Mouse (Mus musculus): Measurements from ENCODE around the gene Vkorc1.
"Not testable (repeated sequence)": the region's sequence is repeated elsewhere in the genome, so short reads cannot be mapped to it uniquely, and the experiment has no call there.

Vkorc1 gene

GRCm38 (mm10) chr7:127895442-127895841, at the start of gene Vkorc1, which contains the start of gene Gm21974:
Gene Vkorc1 (minus strand): TSS chr7:127895617.
Gene Gm21974 (minus strand): TSS chr7:127895454.
- DNase-seq: peak; percentile 95 to 97

- no peak for DNase-seq
Measured at GRCm38 (mm10) chr7:127944614-127945013, 49.2 kb upstream of the Vkorc1 start.

- not testable (repeated sequence) for DNase-seq
Measured at GRCm38 (mm10) chr7:127942097-127942496, 46.7 kb upstream of the Vkorc1 start.

- DNase-seq: peak in 1 of 2 experiments; percentile 27
Measured at GRCm38 (mm10) chr7:127936216-127936884, 40.9 kb upstream of the Vkorc1 start.

- DNase-seq: no peak
Measured at GRCm38 (mm10) chr7:127935748-127936159, 40.3 kb upstream of the Vkorc1 start.

GRCm38 (mm10) chr7:127935028-127935722, 39.8 kb upstream of the Vkorc1 start:
- DNase-seq: peak; percentile 94

GRCm38 (mm10) chr7:127934075-127934474, 38.7 kb upstream of the Vkorc1 start:
- DNase-seq: no peak

- no peak for DNase-seq
Measured at GRCm38 (mm10) chr7:127932273-127933031, 37.0 kb upstream of the Vkorc1 start.

GRCm38 (mm10) chr7:127931351-127932135, 36.1 kb upstream of the Vkorc1 start:
- no peak for DNase-seq

- DNase-seq: no peak
Measured at GRCm38 (mm10) chr7:127930636-127931035, 35.2 kb upstream of the Vkorc1 start.

- no peak for DNase-seq
Measured at GRCm38 (mm10) chr7:127929923-127930322, 34.5 kb upstream of the Vkorc1 start, which contains the start of gene Prss8. Gene Prss8 (minus strand): TSS chr7:127930104.

- DNase-seq: peak in 1 of 2 experiments; percentile 33
Measured at GRCm38 (mm10) chr7:127928596-127928995, 33.2 kb upstream of the Vkorc1 start.

GRCm38 (mm10) chr7:127927726-127928125, 32.3 kb upstream of the Vkorc1 start:
- no peak for DNase-seq

- DNase-seq: no peak
Measured at GRCm38 (mm10) chr7:127926846-127927245, 31.4 kb upstream of the Vkorc1 start.

GRCm38 (mm10) chr7:127926066-127926465, 30.6 kb upstream of the Vkorc1 start:
- no peak for DNase-seq

- DNase-seq: no peak
Measured at GRCm38 (mm10) chr7:127925252-127925651, 29.8 kb upstream of the Vkorc1 start.

GRCm38 (mm10) chr7:127923714-127924113, 28.3 kb upstream of the Vkorc1 start:
- DNase-seq: no peak

- no peak for DNase-seq
Measured at GRCm38 (mm10) chr7:127922451-127923275, 27.2 kb upstream of the Vkorc1 start.

- DNase-seq: peak in 1 of 2 experiments; percentile 34
Measured at GRCm38 (mm10) chr7:127921516-127921915, 26.1 kb upstream of the Vkorc1 start.

GRCm38 (mm10) chr7:127919290-127919689, 23.9 kb upstream of the Vkorc1 start:
- no peak for DNase-seq

- peak; percentile 51 to 53 for DNase-seq
Measured at GRCm38 (mm10) chr7:127918203-127918602, 22.8 kb upstream of the Vkorc1 start.

- no peak for DNase-seq
Measured at GRCm38 (mm10) chr7:127915293-127915692, 19.9 kb upstream of the Vkorc1 start.
